In the genomic region with DNA sequence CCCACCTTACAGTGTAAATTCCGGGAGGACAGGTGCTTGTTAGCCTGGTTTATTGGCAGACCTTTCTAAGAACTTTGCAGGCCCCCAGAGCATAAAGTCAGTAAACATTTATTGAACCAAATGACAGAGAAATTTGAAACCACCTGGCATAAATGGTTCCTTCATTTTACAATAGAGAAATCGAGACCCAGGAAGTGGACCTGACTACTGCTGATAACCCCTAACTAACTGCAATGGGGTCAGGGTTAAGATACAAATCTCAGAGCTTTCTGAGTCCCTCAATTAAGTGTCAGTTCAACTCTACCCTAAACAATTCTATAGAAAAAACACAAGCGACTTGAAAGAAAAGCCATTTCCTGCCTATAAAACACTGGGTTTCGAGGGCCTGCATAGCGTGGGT, we compare ENCODE assay signal across 7 mouse cellular contexts. TPM values are rescaled to one million over a fixed set of nuclear protein-coding genes. Genes with fewer than 3 reads are reported as not detected.
DNase-seq lines count a peak whose midpoint lies in the region; ATAC-seq and TF ChIP-seq lines count a peak whose summit lies in the region.

No protein-coding gene starts in this region.

- no peak for TF ChIP-seq EP300 in lung, postnatal 0 days (IDR thresholded peaks at IDR 0.05)

- no peak for ATAC-seq in lung, postnatal 0 days
- ATAC-seq in limb, embryonic 11.5 days (ENCODE audit: insufficient number of reproducible peaks, low FRiP score, low TSS enrichment, low read depth): no peak

- peak overlapping the region; percentile 34 for H3K27ac ChIP-seq in lung, postnatal 0 days (ENCODE audit: low read length)
- peak overlapping the region; percentile 94 for H3K27ac ChIP-seq in forebrain, embryonic 10.5 days
- H3K27ac ChIP-seq in limb, embryonic 11.5 days (replicated peaks; ENCODE audit: low read depth, low read length): peak overlapping the region; percentile 57; the same call in 1 of the 2 replicates
- peak overlapping the region; percentile 57 for H3K27ac ChIP-seq in small intestine, adult 2 months (ENCODE audit: insufficient read depth, low read depth, low read length)

- peak overlapping the region; percentile 81 for H3K4me2 ChIP-seq in lung, postnatal 0 days (replicated peaks; ENCODE audit: low read depth, low read length)
- H3K4me2 ChIP-seq in limb, embryonic 11.5 days (ENCODE audit: low read depth, severe bottlenecking): peak overlapping the region; percentile 80

- peak overlapping the region; percentile 84 for H3K4me3 ChIP-seq in lung, postnatal 0 days (ENCODE audit: low read depth, low read length)
- peak overlapping the region; percentile 97 for H3K4me3 ChIP-seq in forebrain, embryonic 10.5 days
- H3K4me3 ChIP-seq in limb, embryonic 11.5 days (ENCODE audit: low read depth, low read length): peak overlapping the region; percentile 95
- H3K4me3 ChIP-seq in small intestine, adult 2 months (ENCODE audit: low read depth, low read length): peak overlapping the region; percentile 86

- H3K27me3 ChIP-seq in lung, postnatal 0 days (replicated peaks; ENCODE audit: insufficient read depth, low read length): no peaks in the 10 kb centered on the region
- no peaks in the 10 kb centered on the region for H3K27me3 ChIP-seq in forebrain, embryonic 10.5 days (ENCODE audit: poor library complexity, severe bottlenecking)
- H3K27me3 ChIP-seq in limb, embryonic 11.5 days (ENCODE audit: control insufficient read depth, insufficient read depth, low read length): no peaks in the 10 kb centered on the region
- no peaks in the 10 kb centered on the region for H3K27me3 ChIP-seq in small intestine, adult 2 months (ENCODE audit: control insufficient read depth, insufficient read depth, low read length)

- no peak for TF ChIP-seq CTCF in lung, postnatal 0 days (IDR thresholded peaks at IDR 0.05)
- no peak for TF ChIP-seq CTCF in small intestine, adult 2 months (IDR thresholded peaks at IDR 0.05; ENCODE audit: extremely low read depth, insufficient read length, insufficient replicate concordance, low read depth, low read length)

- TF ChIP-seq POLR2A in small intestine, adult 2 months (IDR thresholded peaks at IDR 0.05; ENCODE audit: low read depth, low read length): no peak

- peak overlapping the region; percentile 43; the same call in 1 of the 2 replicates for H3K9ac ChIP-seq in lung, postnatal 0 days (replicated peaks; ENCODE audit: low read depth)
- peak overlapping the region; percentile 38; the same call in 1 of the 2 replicates for H3K9ac ChIP-seq in limb, embryonic 11.5 days (ENCODE audit: low read length)

- H3K4me1 ChIP-seq in lung, postnatal 0 days (ENCODE audit: insufficient read depth, low read depth, low read length): peaks cover 14% of the 10 kb centered on the region
- H3K4me1 ChIP-seq in forebrain, embryonic 10.5 days: peaks cover 35% of the 10 kb centered on the region
- H3K4me1 ChIP-seq in limb, embryonic 11.5 days (ENCODE audit: control insufficient read depth, insufficient read depth, low read length): peaks cover 17% of the 10 kb centered on the region; the same call in 1 of the 2 replicates
- peaks cover 11% of the 10 kb centered on the region for H3K4me1 ChIP-seq in small intestine, adult 2 months (ENCODE audit: control insufficient read depth, insufficient read depth, insufficient read length, low read length)

- no peaks in the 10 kb centered on the region for H3K9me3 ChIP-seq in lung, postnatal 0 days (ENCODE audit: low read length)
- H3K9me3 ChIP-seq in forebrain, embryonic 10.5 days: no peaks in the 10 kb centered on the region
- no peaks in the 10 kb centered on the region for H3K9me3 ChIP-seq in limb, embryonic 11.5 days (ENCODE audit: control insufficient read depth, low read length)

- H3K36me3 ChIP-seq in lung, postnatal 0 days (ENCODE audit: insufficient read depth, low read length): no peaks in the 10 kb centered on the region
- H3K36me3 ChIP-seq in forebrain, embryonic 10.5 days (replicated peaks): no peaks in the 10 kb centered on the region
- no peaks in the 10 kb centered on the region for H3K36me3 ChIP-seq in limb, embryonic 11.5 days (ENCODE audit: control insufficient read depth, insufficient read depth, low read length)
- H3K36me3 ChIP-seq in small intestine, adult 2 months (ENCODE audit: control insufficient read depth, insufficient read depth, low read length): no peaks in the 10 kb centered on the region

- no peak for DNase-seq in lung, postnatal 0 days (ENCODE audit: low spot score)
- no peak for DNase-seq in lung, adult 18-20 months
- DNase-seq in forebrain, embryonic 10.5 days (ENCODE audit: extremely low spot score, low spot score): no peak
- no peak for DNase-seq in limb, embryonic 11.5 days (ENCODE audit: low spot score)
- no peak for DNase-seq in natural killer cell, adult 2 months (ENCODE audit: low spot score in 2 of 2)
- no peak for DNase-seq in right cerebral cortex, postnatal 14 days

- 5% methylated on average over 5 of the region's 5 CpGs for WGBS in lung, postnatal 0 days
- WGBS in forebrain, embryonic 10.5 days: 21% methylated on average over 5 of the region's 5 CpGs
- WGBS in limb, embryonic 11.5 days: 5% methylated on average over 5 of the region's 5 CpGs
- 5% methylated on average over 5 of the region's 5 CpGs for WGBS in small intestine, adult 2 months

RNA-seq across cellular contexts. Expression of a gene that starts 0.9 kb away (rescaled TPM):
- 10.3 and 11.6 TPM in 2 replicates for polyA plus RNA-seq in lung, postnatal 0 days (2015; fragmentation: Nextera tagmentation; extraction: Ambion mirVana)
- 17.3 and 18.6 TPM in 2 replicates for polyA plus RNA-seq in forebrain, embryonic 10.5 days (2016; fragmentation: Nextera tagmentation; extraction: Ambion mirVana)
- 18.9 and 22.2 TPM in 2 replicates for polyA plus RNA-seq in limb, embryonic 11.5 days (2014; fragmentation: Nextera tagmentation; extraction: Ambion mirVana)
- 16.9 and 25.9 TPM in 2 replicates for polyA plus RNA-seq in small intestine, adult 2 months (2012; rRNA removed)

Comparison
In these comparisons a context has a peak if more than half of its experiments do, and no peak if none do; other contexts are left out.
1. H3K27ac ChIP-seq: peak in every context shown above with its lines; median percentile 94 in forebrain, embryonic 10.5 days; 57 in limb, embryonic 11.5 days; 57 in small intestine, adult 2 months; 34 in lung, postnatal 0 days.